Mouse (Mus musculus) monocyte, adult 5-6 weeks (primary cell): ENCODE results near the gene Dusp11. TPM values are rescaled to one million over a fixed set of nuclear protein-coding genes. Genes with fewer than 3 reads are reported as not detected.
"Not testable (repeated sequence)": the region's sequence is repeated elsewhere in the genome, so short reads cannot be mapped to it uniquely, and the experiment has no call there.

Experiments used
- ATAC-seq: fragments of 153-309, 156-312 bp; replicated peaks from 2 replicates; pipeline ENCODE4 v1.8.0; 2017; ENCODE audit warnings: mild to moderate bottlenecking; ENCODE audit not compliant: low TSS enrichment, insufficient number of reproducible peaks, severe bottlenecking, poor library complexity, low FRiP score
- total RNA-seq: library from RNA; stranded (forward); fragments of 200-1000, 200-491, 200-594 nt; gene quantifications from 3 replicates; pipeline ENCODE4 v1.2.3, GENCODE M21; 2017

Dusp11 gene
- 75.8 to 124 TPM (median 81.0 TPM) in 3 replicates for total RNA-seq

GRCm38 (mm10) chr6:85961101-85962091 lies at the start of gene Dusp11:
Gene Dusp11 (minus strand): TSS chr6:85961667.
- peak; percentile 88 for ATAC-seq

- no peak for ATAC-seq
Observed at GRCm38 (mm10) chr6:86009980-86010379, 48.5 kb upstream of the Dusp11 start.

- ATAC-seq = peak; percentile 95
Observed at GRCm38 (mm10) chr6:86004271-86005148, 43.0 kb upstream of the Dusp11 start.

GRCm38 (mm10) chr6:86003405-86003925 lies 42.0 kb upstream of the Dusp11 start:
- no peak for ATAC-seq

- not testable (repeated sequence) for ATAC-seq
Observed at GRCm38 (mm10) chr6:85990774-85991173, 29.3 kb upstream of the Dusp11 start.

- not testable (repeated sequence) for ATAC-seq
Observed at GRCm38 (mm10) chr6:85989570-85989969, 28.1 kb upstream of the Dusp11 start.

GRCm38 (mm10) chr6:85984351-85984750 lies 22.9 kb upstream of the Dusp11 start:
- ATAC-seq = no peak

- ATAC-seq = not testable (repeated sequence)
Observed at GRCm38 (mm10) chr6:85978736-85979135, 17.3 kb upstream of the Dusp11 start.

- no peak for ATAC-seq
Observed at GRCm38 (mm10) chr6:85976242-85976641, 14.8 kb upstream of the Dusp11 start.

- ATAC-seq = no peak
Observed at GRCm38 (mm10) chr6:85975761-85976160, 14.3 kb upstream of the Dusp11 start.

- no peak for ATAC-seq
Observed at GRCm38 (mm10) chr6:85974941-85975617, 13.6 kb upstream of the Dusp11 start.

GRCm38 (mm10) chr6:85973336-85973735 lies 11.9 kb upstream of the Dusp11 start:
- no peak for ATAC-seq

- ATAC-seq = no peak
Observed at GRCm38 (mm10) chr6:85972699-85973098, 11.2 kb upstream of the Dusp11 start.

- ATAC-seq = no peak
Observed at GRCm38 (mm10) chr6:85969889-85970288, 8.4 kb upstream of the Dusp11 start.

- ATAC-seq = no peak
Observed at GRCm38 (mm10) chr6:85966686-85967085, 5.2 kb upstream of the Dusp11 start.

- not testable (repeated sequence) for ATAC-seq
Observed at GRCm38 (mm10) chr6:85966081-85966480, 4.6 kb upstream of the Dusp11 start.

- ATAC-seq = no peak
Observed at GRCm38 (mm10) chr6:85957581-85957980, 3.9 kb downstream of the Dusp11 start.

GRCm38 (mm10) chr6:85948549-85948948 lies 12.9 kb downstream of the Dusp11 start:
- ATAC-seq = no peak
